Mouse (Mus musculus) megakaryocyte, embryonic 14.5 days (primary cell): ENCODE results near the gene Thg1l.

Source experiments
- FLI1 ChIP-seq: IDR thresholded peaks from 2 replicates; pipeline ENCODE4 v1.6.1; 2012; ENCODE audit warnings: low read length, inconsistent platforms, mixed read lengths
- GATA1 ChIP-seq: IDR thresholded peaks from 3 replicates; pipeline ENCODE4 v1.6.1; 2012; ENCODE audit warnings: mixed read lengths, low read length, inconsistent platforms, borderline replicate concordance

- TF ChIP-seq GATA1, result no peak
- TF ChIP-seq FLI1, result no peak
Observed at GRCm38 (mm10) chr11:45926640-45927082, 28.6 kb downstream of the Thg1l start.
